Mouse (Mus musculus): ENCODE data around the gene Fam198a.

Gene Fam198a

DNA sequence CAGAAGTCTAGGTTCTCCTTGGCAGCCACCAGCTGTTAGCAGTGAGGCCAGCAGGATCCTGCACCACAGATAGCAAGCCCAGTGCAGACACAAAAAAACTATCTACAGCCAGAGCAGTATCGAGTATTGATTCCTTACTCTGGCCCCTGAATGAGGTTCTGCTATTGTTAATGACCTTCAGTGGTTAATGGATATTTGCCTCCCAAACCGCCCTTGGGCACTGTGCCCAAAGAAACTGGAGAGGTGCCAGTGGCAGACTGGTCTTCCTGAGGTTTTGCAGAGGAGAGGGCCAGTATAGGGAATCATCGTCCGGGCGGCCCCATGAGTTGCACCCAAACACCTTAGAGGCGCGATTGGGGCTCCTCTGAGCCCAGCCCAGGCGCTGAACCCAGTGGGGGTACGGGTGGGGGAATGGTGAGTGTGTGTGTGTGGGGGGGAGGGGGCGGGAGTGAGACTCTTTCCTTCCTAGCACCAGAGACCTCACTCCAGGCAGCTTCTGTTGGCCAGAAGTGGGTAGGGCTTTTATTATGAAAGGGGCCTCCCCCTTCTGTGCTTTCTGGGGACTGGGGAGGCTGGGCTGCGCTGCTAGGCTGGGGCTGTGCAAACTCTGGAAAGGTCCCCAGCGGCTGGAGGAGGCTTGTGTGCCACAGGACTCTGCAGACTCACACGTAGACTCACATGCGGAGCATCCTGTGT, at the start of gene Fam198a:
Fam198a (plus strand) TSS at position 571 of the 696 bp plus-strand sequence.
- no peak for DNase-seq (ENCODE audit: low read depth, low spot score)

DNA sequence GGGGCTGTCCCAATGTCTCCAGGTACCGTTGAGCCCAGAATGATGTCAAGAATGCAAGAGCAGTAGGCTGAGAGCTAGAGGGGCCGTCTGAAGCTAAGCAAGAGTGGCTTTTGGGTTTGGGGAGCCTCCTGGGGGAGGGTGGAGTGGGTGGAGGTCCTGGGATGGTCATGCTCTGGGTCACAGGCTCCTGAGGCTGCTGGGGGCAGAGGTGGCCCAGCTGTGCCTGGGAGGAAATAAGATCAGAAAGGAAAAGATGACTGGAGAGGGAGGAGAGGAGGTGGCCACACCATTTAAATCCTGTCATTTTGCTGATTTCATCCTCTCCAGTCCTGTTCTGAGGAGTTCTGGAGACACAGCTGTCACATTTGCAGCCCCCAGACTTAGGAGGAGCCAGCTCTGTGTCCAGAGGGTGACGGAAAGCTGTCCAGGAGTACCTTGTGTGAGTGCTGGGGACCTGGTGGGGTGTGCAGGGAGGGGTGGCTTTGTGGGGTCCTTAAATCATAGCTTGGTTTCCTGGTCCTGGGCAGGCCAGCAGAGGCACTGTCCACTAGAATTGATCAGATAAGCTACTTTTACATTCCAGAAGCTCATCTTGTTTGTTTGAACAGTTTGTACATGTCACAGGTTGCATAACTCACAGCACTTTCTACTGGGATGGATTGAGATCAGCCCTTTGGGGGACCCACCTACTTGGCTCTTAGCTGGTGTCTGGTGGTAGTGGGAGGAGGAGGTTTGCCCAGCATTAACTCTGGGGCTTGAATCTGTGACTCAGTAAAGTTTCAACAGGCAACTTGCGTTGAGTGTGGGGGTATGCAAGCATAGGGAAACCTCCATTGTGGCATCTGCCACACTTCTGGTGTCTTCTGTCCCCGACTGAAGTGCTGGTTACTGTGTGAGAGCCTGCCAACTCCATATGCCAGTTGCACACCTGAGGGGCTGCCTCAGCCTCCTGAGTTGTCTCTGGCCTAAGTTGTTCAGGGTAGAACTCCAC, 48.8 kb upstream of the Fam198a start:
- no peak for DNase-seq (ENCODE audit: low read depth, low spot score)

DNA sequence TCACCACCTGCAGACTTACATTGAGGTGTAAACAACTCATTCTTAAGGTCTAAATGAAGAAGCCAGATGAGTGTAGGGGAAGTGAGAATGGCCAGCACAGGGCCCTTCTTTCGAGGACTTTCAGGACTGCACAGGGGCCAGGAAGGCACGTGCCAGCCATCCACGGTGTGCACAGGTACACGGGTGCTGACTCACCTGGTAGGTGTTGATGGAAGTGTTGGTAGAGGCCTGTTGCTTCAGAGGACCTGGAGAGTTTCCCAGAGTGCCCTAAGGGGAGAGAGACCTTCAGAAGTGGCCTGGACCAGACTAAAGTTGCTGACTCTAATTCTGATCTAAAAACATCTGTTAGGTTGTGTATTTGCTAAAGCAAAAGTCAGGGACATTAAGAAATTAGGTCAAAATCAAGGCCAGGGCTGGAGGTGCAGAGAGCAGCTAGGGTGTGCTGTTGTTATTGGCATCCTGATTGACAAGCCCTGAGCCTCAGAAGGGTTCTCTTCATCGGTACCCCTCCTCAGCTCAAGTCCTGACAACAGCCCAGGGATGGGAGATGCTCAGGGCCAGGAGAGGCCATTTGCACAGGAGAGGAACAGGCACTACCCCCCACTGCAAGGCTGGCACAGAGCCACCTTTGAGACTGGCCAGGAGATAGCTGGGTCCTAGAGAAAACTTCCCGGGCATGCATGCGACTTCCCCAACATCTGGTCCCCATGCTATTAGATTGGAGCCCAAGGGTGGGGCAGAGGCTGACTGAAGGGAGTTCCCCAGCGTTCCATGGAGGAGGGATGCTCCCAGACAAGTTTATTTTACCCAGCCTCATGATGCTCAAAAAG, 47.1 kb upstream of the Fam198a start:
- DNase-seq (ENCODE audit: low read depth, low spot score) = no peak

DNA sequence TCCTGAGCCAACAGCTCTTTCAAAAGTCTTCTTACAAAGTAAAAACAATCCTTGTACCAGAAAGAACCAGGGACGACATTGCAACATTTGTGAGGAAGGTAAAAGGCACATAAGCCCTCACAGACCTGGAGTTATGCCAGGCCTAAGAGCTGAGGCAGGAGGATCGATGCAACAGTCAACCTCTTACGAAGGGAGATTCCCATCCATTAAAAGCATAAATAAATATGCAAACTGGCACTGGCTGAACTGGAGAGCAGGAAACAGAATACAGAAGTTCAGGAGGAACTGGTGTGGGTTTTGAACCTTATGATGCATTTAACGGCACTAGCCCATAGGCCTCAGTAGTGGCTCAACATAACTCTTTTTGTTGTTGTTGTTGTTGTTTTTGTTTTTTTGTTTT, 46.5 kb upstream of the Fam198a start:
- DNase-seq (ENCODE audit: low read depth, low spot score) = no peak

DNA sequence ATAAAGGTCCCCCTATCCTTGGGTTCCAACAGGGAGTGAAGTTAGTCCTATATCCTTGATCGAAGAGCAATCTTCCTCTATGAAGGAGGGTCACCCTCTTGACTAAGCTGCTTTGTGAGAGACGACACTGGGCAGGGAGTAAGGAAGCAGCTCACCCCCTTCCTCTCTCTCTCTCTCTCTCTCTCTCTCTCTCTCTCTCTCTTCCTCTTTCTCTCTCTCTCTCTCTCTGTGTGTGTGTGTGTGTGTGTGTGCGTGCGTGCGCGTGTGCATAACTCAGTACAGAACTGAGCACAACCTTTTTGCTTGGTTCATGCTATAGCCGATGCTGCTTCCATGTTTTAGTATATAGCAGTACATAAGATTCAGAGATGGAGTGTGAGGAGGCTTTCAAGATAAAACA, 45.8 kb upstream of the Fam198a start:
- DNase-seq (ENCODE audit: low read depth, low spot score) = no peak

DNA sequence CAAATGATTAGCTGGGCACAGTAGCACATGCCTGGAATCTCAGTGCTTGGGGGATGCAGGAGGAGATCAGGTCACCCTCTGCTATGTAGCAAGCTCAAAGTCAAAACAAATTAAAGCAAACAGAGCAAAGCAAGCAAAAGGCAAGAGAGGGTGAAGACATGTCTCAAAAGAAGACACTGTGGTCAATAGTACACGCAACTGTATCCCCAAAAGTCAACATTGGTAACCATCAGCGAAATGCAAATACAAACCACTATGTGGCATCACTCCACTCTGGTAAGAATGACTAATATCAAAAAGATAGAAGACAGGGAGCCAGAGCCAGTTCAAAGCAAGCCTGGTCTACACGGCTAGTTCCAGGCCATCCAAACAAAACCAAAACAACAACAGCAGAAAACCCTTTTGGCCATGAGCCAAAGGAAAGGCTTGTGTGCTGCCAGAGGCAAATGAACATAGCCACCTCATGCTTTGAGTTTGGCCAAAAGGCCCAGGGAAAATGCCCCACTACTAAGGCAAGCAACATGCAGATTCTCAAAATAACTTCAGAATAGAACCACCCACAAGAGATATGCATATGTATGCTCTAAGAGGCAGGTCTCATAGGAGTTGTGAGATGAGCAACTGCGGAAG, 45.1 kb upstream of the Fam198a start:
- DNase-seq (ENCODE audit: low read depth, low spot score) = no peak

DNA sequence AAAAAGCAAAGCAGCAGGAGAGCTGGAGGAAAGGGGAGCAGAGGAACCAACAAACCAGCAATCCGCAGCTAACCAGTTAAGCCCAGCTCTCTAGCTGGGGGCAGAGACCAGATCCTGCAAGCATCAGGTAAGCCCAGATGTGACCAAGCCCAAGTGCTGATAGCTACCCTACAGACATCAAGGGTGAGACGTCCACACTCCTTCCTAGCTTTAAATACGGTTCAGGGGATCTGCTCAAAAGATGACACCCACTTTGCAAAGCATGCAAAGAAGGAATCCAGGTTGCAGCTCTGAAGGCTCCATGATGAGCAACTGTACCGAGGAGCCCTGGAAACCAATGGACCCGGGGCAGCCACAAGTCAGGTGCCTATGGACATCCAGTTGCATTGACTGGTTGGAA, 44.3 kb upstream of the Fam198a start:
- no peak for DNase-seq (ENCODE audit: low read depth, low spot score)

DNA sequence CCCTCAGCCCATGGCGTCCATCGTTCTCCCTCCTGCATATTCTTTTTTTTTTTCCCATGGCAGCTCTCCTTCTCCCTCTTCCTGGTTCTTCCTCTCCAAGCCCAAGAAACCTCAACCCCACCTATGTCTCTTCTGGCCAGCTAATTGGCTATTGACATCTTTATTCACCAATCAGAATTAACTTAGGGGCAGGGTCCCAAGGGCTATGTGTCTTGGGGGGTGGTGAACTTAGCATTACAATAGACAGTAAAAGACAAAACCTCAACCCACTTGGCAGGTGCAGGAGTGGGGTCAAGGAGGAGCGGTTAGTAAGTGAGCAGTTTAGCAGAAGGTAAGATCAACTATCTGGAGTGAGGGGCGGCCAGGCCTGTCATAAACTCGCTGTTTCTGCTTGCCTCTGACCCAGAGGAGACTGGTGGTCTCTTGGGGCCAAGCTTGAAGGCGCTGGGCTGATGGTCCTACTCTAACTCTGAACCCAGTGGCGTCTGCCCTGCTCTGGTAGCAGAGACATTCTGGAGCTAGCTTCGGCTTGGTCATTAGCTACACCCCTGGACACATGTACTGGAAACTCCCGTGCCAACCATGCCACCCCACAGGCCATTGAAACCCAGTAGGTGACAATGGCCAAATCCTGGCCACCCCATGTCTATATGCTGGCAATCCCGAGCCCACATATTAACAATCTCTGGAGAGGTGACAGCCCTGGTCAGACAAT, 43.3 kb upstream of the Fam198a start:
- DNase-seq (ENCODE audit: low read depth, low spot score) = no peak

DNA sequence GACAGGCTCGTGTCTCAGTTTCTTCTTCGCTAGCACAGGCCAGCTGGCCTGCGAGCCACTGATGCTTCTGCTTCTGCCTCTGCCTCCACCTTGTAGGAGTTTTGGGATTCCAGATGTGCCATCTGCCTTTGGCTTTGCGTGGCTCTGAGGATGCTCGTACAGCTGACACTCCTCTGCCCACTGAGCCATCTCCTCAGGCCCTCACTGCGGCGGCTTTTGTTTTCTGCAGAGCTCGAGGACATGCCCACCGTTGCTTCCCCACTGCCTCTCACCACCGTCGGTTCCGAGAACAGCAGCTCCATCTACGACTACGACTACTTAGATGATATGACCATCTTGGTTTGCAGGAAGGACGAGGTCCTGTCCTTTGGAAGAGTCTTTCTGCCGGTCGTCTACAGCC, 42.5 kb upstream of the Fam198a start:
- DNase-seq (ENCODE audit: low read depth, low spot score) = no peak

DNA sequence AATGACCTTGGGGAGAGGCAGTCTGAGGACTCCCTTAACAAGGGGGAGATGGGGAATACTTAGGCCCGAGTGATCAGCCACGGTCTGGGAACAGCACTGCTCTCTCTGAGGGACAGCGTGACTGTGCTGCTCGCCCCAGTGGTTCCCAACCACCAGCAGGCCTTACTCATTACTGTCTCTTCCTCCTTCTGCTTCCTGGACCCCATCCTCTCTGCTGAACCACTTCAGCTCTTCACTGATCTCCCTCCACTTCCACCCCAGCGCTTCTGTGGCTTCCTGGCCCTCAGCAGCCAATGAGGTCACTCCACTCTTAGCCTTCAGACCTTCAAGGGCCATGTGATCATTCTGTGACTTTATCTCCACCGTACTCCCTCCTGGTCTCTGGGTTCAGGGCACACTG, 41.2 kb upstream of the Fam198a start:
- DNase-seq (ENCODE audit: low read depth, low spot score) = no peak

DNA sequence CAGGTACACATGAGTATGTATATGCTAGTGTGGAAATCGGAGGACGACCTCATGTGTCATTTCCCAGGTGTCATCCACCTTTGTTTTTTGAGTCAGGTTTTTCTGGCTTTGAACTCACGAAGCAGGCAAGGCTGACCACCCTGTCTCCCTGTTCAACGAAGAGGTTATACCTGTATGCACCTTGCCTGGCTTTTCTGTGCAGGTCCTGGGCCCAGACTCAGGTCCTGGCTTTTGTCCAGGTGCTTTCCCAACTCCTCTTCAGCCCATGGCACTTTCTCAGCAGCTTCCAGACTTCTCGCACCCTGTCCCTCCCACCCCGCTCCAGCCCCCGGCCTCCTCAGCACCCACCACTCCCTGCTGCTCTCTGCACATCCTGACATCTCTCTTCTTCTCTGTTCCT, 39.6 kb upstream of the Fam198a start:
- DNase-seq (ENCODE audit: low read depth, low spot score) = no peak

DNA sequence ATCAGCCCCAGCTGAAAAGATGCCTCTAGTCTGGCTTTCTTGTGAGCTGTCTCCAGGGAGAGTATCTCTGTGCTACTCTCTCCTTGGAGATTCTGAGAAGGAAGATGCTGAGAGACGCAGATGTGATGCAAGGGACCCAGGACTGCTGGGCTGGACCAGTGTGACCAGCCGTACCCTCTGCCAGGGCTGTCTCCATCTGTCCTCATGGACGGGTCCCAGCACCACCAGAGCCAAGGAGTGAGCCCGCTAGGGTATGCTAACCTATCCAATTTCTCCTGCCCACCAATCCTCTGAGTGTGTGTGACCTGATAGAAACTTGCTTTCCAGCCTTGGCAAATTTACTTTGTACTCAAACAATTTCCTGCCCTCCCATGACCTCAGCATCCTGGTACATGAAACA, 38.0 kb upstream of the Fam198a start:
- no peak for DNase-seq (ENCODE audit: low read depth, low spot score)

DNA sequence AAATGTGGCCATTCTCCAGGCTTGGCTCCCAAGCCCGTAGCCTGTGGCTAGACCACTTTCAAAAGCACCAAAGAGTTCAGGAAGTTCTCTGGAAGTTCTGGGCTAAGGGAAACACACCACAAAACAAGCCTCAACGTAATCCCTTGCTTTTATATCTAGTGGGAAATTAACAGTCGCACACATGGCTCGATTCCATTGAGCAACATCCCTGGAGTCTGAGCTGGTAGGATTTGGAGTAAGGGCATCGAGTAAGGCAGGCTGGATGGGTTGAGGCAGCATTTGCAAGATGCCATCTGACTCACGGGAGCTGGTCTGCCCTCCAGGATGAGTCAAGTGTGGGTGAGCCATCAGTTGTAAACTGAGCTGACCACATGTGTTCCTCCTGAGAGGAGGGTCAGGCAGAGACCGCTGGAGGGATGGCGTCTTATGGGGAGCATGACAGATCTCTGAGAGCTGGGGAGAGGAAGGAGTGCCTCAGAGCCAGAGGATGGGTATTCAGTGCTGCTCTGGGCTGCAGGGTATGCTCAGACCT, 36.5 kb upstream of the Fam198a start:
- DNase-seq (ENCODE audit: low read depth, low spot score) = no peak

DNA sequence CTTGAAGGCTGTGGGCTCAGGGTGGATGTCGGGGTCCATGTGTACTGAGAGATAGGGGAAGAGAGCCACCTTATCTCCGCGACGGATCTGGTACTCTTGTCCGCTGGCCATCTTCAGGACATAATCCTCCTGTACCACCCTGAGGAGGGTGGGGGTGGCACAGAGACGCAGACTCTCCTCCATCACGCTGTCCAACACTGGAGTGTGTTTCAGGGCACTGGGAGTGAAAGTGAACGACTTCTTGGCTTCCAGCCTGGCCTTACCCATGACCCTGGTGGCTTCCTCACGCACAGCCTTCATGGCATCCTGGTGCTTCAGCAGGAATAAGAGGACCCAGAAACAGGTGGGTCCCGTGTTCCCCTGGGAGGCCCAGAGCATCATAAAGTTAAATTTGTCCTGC, 35.7 kb upstream of the Fam198a start:
- DNase-seq (ENCODE audit: low read depth, low spot score) = no peak

DNA sequence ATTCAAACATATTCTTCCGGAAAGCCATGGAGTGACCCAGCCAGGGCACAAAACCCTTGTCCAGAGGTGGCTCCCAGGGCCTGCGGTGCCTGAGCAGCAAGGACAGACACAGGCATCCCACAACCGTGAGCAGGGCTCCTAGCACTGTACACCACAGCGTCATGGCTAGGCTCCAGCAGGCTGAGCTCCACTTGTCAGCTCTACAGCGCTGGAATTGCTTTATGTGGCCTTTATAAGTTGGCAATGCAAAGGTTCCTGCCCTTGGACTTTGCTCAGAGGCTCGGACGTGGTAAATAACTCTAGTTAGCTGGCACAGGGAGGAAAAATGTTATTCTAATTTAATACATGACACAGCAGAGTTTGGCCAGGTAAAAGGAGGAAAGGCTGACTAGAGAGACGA, 34.7 kb upstream of the Fam198a start, which contains the start of gene Cyp8b1:
Cyp8b1 (minus strand) TSS at position 204 of the 400 bp plus-strand sequence.
- no peak for DNase-seq (ENCODE audit: low read depth, low spot score)

DNA sequence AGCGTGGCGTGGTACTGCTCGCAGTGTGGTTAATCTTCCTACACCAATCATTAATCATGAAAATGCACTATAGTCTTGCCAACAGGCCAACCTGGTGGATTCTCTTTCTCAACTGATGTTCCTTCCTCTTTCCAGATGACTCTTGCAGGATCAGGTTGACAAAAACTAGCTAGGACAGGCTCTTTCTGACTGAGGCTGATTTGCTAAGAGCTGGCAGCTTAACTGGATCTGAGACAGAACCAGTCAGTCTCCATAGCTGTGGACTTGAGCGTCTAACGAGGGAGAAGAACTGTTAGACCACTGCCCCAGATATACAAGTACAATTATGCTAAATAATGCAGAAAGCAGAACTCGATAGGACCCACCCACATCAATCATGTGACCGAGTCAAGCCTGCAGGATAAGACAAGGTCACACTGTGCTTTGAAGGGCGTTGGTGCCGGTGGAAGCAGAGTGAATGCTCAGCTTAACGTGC, 31.7 kb upstream of the Fam198a start:
- no peak for DNase-seq (ENCODE audit: low read depth, low spot score)

DNA sequence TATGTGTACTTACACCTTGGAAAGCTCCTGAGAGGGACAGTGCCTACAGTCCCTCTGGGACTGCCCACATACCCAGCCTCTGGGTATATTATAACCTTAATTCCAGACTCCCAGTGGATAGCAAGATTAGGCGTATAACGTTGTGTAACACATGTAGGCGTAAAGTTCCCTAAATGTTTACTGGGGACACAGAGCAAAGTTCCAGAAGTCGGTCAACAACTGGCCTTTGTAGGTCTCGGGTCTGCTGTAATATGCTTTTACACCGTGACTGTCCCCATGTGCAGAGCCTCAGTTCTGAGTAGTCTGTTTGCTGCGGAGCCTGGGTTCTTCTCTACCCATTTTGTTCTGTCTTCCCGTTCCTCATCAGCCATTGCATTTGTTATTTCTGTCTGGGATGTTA, 27.3 kb upstream of the Fam198a start:
- no peak for DNase-seq (ENCODE audit: low read depth, low spot score)

DNA sequence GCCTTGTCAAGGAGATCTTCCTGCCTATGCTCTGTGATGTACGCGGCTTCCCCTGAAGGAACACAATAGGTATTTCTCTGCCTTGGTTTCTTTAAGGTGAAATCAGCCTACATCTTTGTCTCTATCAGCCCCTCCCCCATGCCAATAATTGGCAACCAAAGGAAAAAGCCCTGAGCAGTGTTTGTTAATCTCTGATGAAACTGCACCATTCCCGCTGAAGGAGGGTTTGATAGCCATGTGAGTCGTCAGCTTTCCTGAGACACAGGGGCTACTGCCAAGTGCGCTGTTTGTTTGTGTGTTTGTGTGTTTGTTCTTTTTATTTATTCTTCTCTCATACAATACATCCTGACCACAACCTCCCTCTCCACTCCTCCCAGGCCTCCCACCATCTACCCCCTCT, 26.9 kb upstream of the Fam198a start:
- no peak for DNase-seq (ENCODE audit: low read depth, low spot score)

DNA sequence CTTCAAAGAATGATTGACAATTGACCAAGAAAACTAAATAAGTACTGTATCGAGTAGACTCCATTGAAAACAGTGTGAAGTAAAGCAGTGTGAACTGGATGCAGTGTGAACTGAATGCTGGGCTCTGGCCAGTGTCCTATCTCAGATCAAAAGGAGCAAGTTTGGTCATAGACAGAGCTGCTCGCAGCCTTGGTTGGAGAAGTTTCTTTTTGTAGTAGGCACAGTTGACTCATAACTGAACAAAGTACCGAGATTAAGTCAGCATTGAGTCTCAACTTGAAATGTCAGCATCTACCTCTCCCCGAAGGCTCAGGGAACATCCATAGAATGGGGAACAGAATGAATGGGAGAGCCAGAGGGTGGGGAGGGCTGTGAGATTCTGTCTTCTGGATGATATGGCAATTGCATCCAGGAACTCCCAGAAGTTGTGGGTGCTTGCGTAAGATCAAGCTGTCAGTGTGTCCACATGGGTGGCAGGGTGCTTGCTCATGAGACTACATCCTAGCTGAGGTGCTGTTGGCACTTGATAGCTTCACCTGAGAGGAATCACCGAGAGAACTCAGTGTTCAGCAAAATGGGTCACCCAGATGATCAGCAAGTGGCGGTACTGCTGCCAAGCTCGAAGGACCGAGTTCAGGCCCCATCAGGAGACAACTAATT, 25.8 kb upstream of the Fam198a start:
- DNase-seq (ENCODE audit: low read depth, low spot score) = no peak

DNA sequence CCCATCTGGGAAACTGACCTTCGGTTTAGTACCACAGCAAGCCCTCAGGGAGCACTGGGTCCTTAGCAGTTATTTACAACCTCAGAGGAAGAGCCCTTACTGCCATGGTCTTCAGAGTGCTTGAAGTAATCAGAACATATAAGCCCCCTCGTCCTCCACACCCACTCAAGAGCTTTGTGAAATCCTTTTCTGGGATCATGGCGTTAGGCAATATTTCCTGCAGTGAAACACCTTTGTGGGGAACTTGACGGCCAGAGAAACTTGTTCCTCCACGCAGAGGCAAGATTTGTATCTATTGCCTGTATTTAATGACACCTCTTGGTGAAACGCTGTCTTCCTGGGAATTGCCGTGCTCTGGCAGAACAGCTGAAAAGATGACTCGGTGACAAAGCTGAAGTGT, 24.8 kb upstream of the Fam198a start:
- DNase-seq (ENCODE audit: low read depth, low spot score) = no peak
